Mouse (Mus musculus) forebrain, embryonic 16.5 days (tissue): ENCODE data around the gene Sohlh1. TPM values are rescaled to one million over a fixed set of nuclear protein-coding genes. Genes with fewer than 3 reads are reported as not detected.

Experiments used
- ATAC-seq: fragments of 200-750 bp; cut with Nextera tagmentation; 2 replicates; pipeline ENCODE4 v1.8.0; 2017; ENCODE audit warnings: mild to moderate bottlenecking, moderate library complexity
- H3K27ac ChIP-seq: fragments of 300-500 bp; sonication (generic); 2 replicates; pipeline ENCODE4 v1.5.1; 2014; ENCODE audit warnings: low read length, control low read depth
- H3K27me3 ChIP-seq: fragments of 300-500 bp; sonication (generic); replicated peaks from 2 replicates; pipeline ENCODE4 v1.6.1; 2014; ENCODE audit warnings: low read length; ENCODE audit not compliant: control insufficient read depth, insufficient read depth
- H3K36me3 ChIP-seq: fragments of 300-500 bp; sonication (generic); 2 replicates; pipeline ENCODE4 v1.6.1; 2014; ENCODE audit not compliant: control insufficient read depth, insufficient read depth
- H3K4me1 ChIP-seq: fragments of 300-500 bp; sonication (generic); replicated peaks from 2 replicates; pipeline ENCODE4 v1.6.1; 2014; ENCODE audit warnings: low read length; ENCODE audit not compliant: control insufficient read depth, insufficient read depth
- H3K4me2 ChIP-seq: fragments of 300-500 bp; sonication (generic); 2 replicates; pipeline ENCODE4 v1.6.1; 2014; ENCODE audit warnings: mild to moderate bottlenecking, low read length, control low read depth
- H3K4me3 ChIP-seq: fragments of 300-500 bp; sonication (generic); replicated peaks from 2 replicates; pipeline ENCODE4 v1.5.1; 2014; ENCODE audit warnings: mild to moderate bottlenecking, low read length, control low read depth
- H3K9ac ChIP-seq: fragments of 300-500 bp; sonication (generic); replicated peaks from 2 replicates; pipeline ENCODE4 v1.6.1; 2014; ENCODE audit warnings: low read depth, low read length, control low read depth
- H3K9me3 ChIP-seq: fragments of 300-500 bp; sonication (generic); 2 replicates; pipeline ENCODE4 v1.6.1; 2016; ENCODE audit warnings: low read length; ENCODE audit not compliant: control insufficient read depth
- WGBS: fragments of 180-500 bp; shearing (Covaris S2); extraction: QIAGEN DNeasy Blood & Tissue Kit; methylation state at CpG from one replicate; pipeline ENCODE4 v1.1.7; 2014; 5-methylcytosine and 5-hydroxymethylcytosine counted together
- polyA plus RNA-seq: library from polyadenylated mRNA; unstranded; fragments of >200 nt; fragmentation: Nextera tagmentation; extraction: Ambion mirVana; gene quantifications from 2 replicates; pipeline ENCODE4 v1.2.1, GENCODE M21; 2015

Gene Sohlh1
- not detected in 2 replicates for polyA plus RNA-seq

DNA sequence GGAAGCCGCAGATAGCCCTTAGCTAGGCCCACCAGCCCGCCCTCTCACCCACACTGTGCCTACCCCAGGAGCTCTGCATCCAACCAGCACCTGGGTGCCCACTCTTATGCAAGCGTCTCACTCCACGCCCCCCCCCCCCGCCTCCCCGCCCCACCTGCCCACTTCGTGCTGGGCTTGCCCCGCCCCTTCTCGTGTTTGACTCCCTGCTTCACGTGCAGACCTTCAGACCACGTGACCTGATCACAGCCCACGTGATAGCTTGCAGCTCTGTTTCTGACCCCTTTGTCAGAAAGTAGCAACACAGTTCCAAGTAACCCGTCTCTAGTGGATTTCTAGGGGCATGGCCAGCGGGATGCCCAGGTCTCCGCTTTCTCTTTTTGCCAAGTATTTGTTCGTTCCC lies at the start of gene Sohlh1:
Gene Sohlh1 (minus strand): TSS at position 23 of the 400 bp plus-strand sequence.
- WGBS = 82% methylated on average over 12 of the region's 16 CpGs
- Histone ChIP-seq H3K36me3 (no peaks in the 10 kb centered on the region), H3K27ac (no peak within 1 kb of the TSS), H3K27me3 (no peaks in the 10 kb centered on the region), H3K4me1 (peaks cover 5% of the 10 kb centered on the region), H3K4me3 (no peak within 1 kb of the TSS), H3K4me2 (no peak within 1 kb of the TSS), H3K9me3 (no peaks in the 10 kb centered on the region), H3K9ac (no peak within 1 kb of the TSS)
- ATAC-seq = no peak

GRCm38 (mm10) chr2:25892440-25892839 lies 45.4 kb upstream of the Sohlh1 start:
- Histone ChIP-seq H3K9me3 (no peaks in the 10 kb centered on the region), H3K27me3 (no peaks in the 10 kb centered on the region), H3K27ac (no peak overlapping the region), H3K36me3 (no peaks in the 10 kb centered on the region), H3K4me1 (no peaks in the 10 kb centered on the region), H3K9ac (no peak overlapping the region), H3K4me2 (no peak overlapping the region), H3K4me3 (no peak overlapping the region)
- no peak for ATAC-seq
- 86% methylated on average over 7 of the region's 7 CpGs for WGBS

DNA sequence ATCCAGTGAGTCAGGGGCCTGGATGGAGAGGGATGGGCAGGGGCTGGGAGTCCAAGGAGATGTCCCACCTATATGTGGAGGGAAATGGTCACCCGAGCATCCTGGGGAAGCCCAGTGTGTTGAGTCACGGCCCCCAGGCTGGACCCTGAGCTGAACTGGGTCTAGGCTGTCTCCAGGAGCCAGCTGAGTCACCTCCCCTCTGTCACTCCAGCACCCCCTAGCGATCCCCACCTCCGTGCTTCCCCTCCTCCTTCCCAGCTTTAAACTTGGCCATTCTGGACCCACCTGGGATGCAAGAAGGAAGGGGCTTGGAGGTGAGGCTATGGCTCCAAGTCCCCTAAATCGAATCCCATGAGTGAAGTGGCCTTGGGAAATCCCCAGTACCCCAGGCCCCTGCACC lies 41.1 kb upstream of the Sohlh1 start:
- H3K4me3 ChIP-seq = no peak overlapping the region

DNA sequence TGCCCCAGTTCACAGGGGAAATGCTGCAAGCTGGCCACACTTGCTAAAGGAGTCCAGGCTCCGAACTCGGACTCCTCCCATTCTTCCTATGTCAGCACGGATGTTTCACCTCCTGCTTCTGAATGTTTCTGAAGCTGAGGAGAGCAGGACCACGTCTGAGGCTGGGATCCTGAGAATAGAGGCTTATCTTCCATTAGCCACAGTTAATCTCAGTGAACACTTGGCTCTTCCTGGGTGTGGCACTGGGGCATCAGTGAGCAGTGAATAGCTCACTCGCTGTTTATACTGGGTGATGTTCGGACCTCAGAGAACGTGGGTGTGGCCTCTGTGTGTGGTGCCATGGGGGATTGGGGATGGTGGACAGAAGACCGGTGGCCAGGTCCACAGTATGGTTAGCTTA lies 40.2 kb upstream of the Sohlh1 start:
- Histone ChIP-seq H3K36me3 (no peaks in the 10 kb centered on the region), H3K4me2 (no peak overlapping the region), H3K9me3 (no peaks in the 10 kb centered on the region), H3K4me3 (no peak overlapping the region), H3K27ac (no peak overlapping the region), H3K9ac (no peak overlapping the region), H3K27me3 (no peaks in the 10 kb centered on the region), H3K4me1 (no peaks in the 10 kb centered on the region)
- ATAC-seq = no peak
- 64% methylated on average over 8 of the region's 8 CpGs for WGBS

More for the DNA sequence above, 41.1 kb upstream of the Sohlh1 start:
- Histone ChIP-seq H3K4me1 (no peaks in the 10 kb centered on the region), H3K9ac (no peak overlapping the region), H3K36me3 (no peaks in the 10 kb centered on the region), H3K9me3 (no peaks in the 10 kb centered on the region), H3K27me3 (no peaks in the 10 kb centered on the region), H3K4me2 (no peak overlapping the region), H3K27ac (no peak overlapping the region)
- no peak for ATAC-seq
- 67% methylated on average over 5 of the region's 5 CpGs for WGBS

- WGBS = 84% methylated on average over 3 of the region's 3 CpGs
- H3K36me3 ChIP-seq = no peaks in the 10 kb centered on the region
These were observed 37.7 kb upstream of the Sohlh1 start for GRCm38 (mm10) chr2:25884756-25885155.

DNA sequence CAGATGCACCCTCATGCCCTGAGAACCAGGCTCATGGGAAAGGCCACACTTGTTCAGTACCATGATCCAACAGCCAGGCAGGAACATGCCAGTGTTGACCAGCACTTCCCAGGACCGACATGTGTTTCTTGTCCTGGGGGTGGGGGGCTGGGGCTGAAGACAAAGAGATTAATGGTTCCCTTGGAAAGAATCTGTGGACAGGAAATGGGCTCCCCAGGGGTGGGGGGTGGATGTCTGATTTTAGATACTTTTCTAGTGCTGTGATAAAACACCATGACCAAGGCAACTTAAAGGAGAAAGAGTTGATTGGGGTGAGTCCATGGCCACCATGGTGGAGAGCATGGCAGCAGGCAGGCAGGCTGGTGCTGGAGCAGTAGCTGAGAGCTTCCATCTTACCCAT lies 35.2 kb upstream of the Sohlh1 start:
- Histone ChIP-seq H3K9me3 (no peaks in the 10 kb centered on the region), H3K36me3 (no peaks in the 10 kb centered on the region), H3K9ac (no peak overlapping the region), H3K4me2 (no peak overlapping the region), H3K4me3 (no peak overlapping the region), H3K27ac (no peak overlapping the region), H3K27me3 (no peaks in the 10 kb centered on the region; the same call in 1 of the 2 replicates), H3K4me1 (peaks cover 8% of the 10 kb centered on the region; the same call in 1 of the 2 replicates)
- 70% methylated on average over 1 of the region's 1 CpGs for WGBS
- no peak for ATAC-seq

More at GRCm38 (mm10) chr2:25884756-25885155, 37.7 kb upstream of the Sohlh1 start:
- Histone ChIP-seq H3K4me3 (no peak overlapping the region), H3K4me1 (no peaks in the 10 kb centered on the region), H3K27ac (no peak overlapping the region), H3K4me2 (no peak overlapping the region), H3K27me3 (no peaks in the 10 kb centered on the region), H3K9me3 (no peaks in the 10 kb centered on the region), H3K9ac (no peak overlapping the region)
- ATAC-seq = no peak

GRCm38 (mm10) chr2:25879061-25879460 lies 32.0 kb upstream of the Sohlh1 start:
- no peaks in the 10 kb centered on the region for H3K36me3 ChIP-seq
- H3K27ac ChIP-seq = no peak overlapping the region
- WGBS = 69% methylated on average over 4 of the region's 4 CpGs
- H3K27me3 ChIP-seq = no peaks in the 10 kb centered on the region; the same call in none of the 2 replicates
- no peak overlapping the region for H3K4me3 ChIP-seq
- ATAC-seq = no peak
- H3K4me2 ChIP-seq = no peak overlapping the region
- H3K4me1 ChIP-seq = peaks cover 9% of the 10 kb centered on the region; the same call in 1 of the 2 replicates
- H3K9ac ChIP-seq = no peak overlapping the region
- no peaks in the 10 kb centered on the region for H3K9me3 ChIP-seq

DNA sequence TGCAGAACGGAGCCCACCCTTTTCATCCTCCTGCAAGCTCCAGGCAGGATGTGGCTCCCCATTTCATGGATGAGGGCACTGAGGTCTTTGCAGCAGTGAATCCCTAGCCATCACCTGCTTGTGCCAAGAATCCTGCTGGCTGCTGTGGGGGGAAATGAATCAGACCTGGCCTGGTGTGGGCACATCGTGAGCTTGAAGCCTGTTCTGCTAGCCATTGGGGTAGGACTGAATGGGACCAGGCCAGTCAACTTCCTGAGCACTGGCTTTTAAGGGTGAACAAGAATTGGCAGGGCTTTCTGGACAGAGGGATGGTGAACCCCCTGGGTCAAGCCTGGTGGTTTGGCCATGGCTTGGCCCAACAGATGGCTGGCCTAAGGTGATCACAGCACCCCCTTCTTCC lies 31.5 kb upstream of the Sohlh1 start:
- 90% methylated on average over 2 of the region's 2 CpGs for WGBS
- H3K4me3 ChIP-seq = peak overlapping the region; percentile 56
- H3K4me1 ChIP-seq = peaks cover 9% of the 10 kb centered on the region; the same call in 1 of the 2 replicates
- H3K4me2 ChIP-seq = peak overlapping the region; percentile 70
- no peak overlapping the region for H3K9ac ChIP-seq
- no peaks in the 10 kb centered on the region; the same call in none of the 2 replicates for H3K27me3 ChIP-seq
- no peaks in the 10 kb centered on the region for H3K9me3 ChIP-seq
- ATAC-seq = no peak
- H3K36me3 ChIP-seq = no peaks in the 10 kb centered on the region
- H3K27ac ChIP-seq = no peak overlapping the region

DNA sequence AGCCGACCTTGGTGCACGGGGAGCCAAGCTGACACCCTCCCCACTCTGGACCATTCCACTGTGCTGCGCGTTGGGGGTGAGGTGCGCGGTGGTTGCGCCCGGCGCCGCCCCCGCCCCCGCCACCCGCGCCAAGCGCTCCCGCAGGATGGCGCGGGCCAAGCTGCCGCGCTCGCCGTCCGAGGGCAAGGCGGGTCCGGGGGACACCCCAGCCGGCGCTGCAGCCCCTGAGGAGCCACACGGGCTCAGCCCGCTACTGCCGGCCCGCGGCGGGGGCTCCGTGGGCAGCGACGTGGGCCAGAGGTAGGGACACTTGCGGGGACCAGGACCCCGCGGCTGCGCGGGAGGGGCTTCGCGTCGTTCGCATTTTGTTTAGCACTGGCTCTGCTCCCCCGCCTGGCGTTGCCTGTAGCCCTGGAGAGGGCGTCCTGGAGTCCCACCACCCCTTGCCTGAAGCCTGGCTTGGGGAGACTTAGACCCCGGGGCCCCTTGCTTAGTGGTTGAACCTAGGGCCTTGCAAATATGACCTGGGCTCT lies 30.8 kb upstream of the Sohlh1 start:
- H3K9ac ChIP-seq = peak overlapping the region; percentile 76
- H3K27ac ChIP-seq = no peak overlapping the region
- peak overlapping the region; percentile 56 for H3K4me3 ChIP-seq
- WGBS = 2% methylated on average over 49 of the region's 49 CpGs
- no peaks in the 10 kb centered on the region; the same call in none of the 2 replicates for H3K27me3 ChIP-seq
- peak overlapping the region; percentile 70 for H3K4me2 ChIP-seq
- H3K4me1 ChIP-seq = peaks cover 9% of the 10 kb centered on the region; the same call in 1 of the 2 replicates
- H3K9me3 ChIP-seq = no peaks in the 10 kb centered on the region
- peak; percentile 85 for ATAC-seq
- no peaks in the 10 kb centered on the region for H3K36me3 ChIP-seq
